Mouse (Mus musculus): ENCODE results near the gene Gm10643. TPM values are rescaled to one million over a fixed set of nuclear protein-coding genes. Genes with fewer than 3 reads are reported as not detected.

Gene Gm10643
- 0.08 and 0.32 TPM in 2 replicates for polyA plus RNA-seq (2015; fragmentation: Nextera tagmentation; extraction: Ambion mirVana)

- peak within 1 kb of the TSS; percentile 98 for H3K4me2 ChIP-seq (ENCODE audit: low read depth, low read length)
- H3K9ac ChIP-seq (ENCODE audit: low read depth, low read length) = peak within 1 kb of the TSS; percentile 91
- H3K9me3 ChIP-seq (replicated peaks; ENCODE audit: control insufficient read depth, low read length) = no peaks in the 10 kb centered on the region
- H3K4me3 ChIP-seq (ENCODE audit: low read depth, low read length) = peak within 1 kb of the TSS; percentile 99
- H3K4me1 ChIP-seq (ENCODE audit: control insufficient read depth, low read depth, low read length) = peaks cover 24% of the 10 kb centered on the region
- H3K27ac ChIP-seq (ENCODE audit: low read length) = peak within 1 kb of the TSS; percentile 99
- no peaks in the 10 kb centered on the region for H3K36me3 ChIP-seq (ENCODE audit: control insufficient read depth, insufficient read depth)
- WGBS (ENCODE audit: insufficient replicate concordance) = 76% methylated on average over 1 of the region's 1 CpGs
- no peak for ATAC-seq (ENCODE audit: low read depth)
- no peaks in the 10 kb centered on the region for H3K27me3 ChIP-seq (ENCODE audit: control insufficient read depth, insufficient read depth, low read depth, low read length)
Measured at GRCm38 (mm10) chr8:84065037-84065436, at the start of gene Gm10643. TSS of gene Gm10643 (minus strand) at chr8:84065137.

- H3K27me3 ChIP-seq (ENCODE audit: control insufficient read depth, insufficient read depth, low read depth, low read length) = no peaks in the 10 kb centered on the region
- peaks cover 17% of the 10 kb centered on the region for H3K4me1 ChIP-seq (ENCODE audit: control insufficient read depth, low read depth, low read length)
- WGBS (ENCODE audit: insufficient replicate concordance) = 77% methylated on average over 6 of the region's 6 CpGs
- no peak overlapping the region for H3K4me2 ChIP-seq (ENCODE audit: low read depth, low read length)
- H3K27ac ChIP-seq (ENCODE audit: low read length) = no peak overlapping the region
- H3K9me3 ChIP-seq (replicated peaks; ENCODE audit: control insufficient read depth, low read length) = no peaks in the 10 kb centered on the region
- H3K36me3 ChIP-seq (ENCODE audit: control insufficient read depth, insufficient read depth) = no peaks in the 10 kb centered on the region
- no peak overlapping the region for H3K4me3 ChIP-seq (ENCODE audit: low read depth, low read length)
- no peak for ATAC-seq (ENCODE audit: low read depth)
- H3K9ac ChIP-seq (ENCODE audit: low read depth, low read length) = no peak overlapping the region
Measured at GRCm38 (mm10) chr8:84106216-84107040, 41.5 kb upstream of the Gm10643 start.

- Histone ChIP-seq H3K9ac (ENCODE audit: low read depth, low read length) (no peak overlapping the region), H3K4me2 (ENCODE audit: low read depth, low read length) (peak overlapping the region; percentile 93; the same call in 1 of the 2 replicates)
- WGBS (ENCODE audit: insufficient replicate concordance) = 63% methylated on average over 2 of the region's 2 CpGs
Measured at GRCm38 (mm10) chr8:84105676-84106075, 40.7 kb upstream of the Gm10643 start.

GRCm38 (mm10) chr8:84104697-84105609 is 40.0 kb upstream of the Gm10643 start, which contains the start of gene Dcaf15:
TSS of gene Dcaf15 (minus strand) at chr8:84104768.
- H3K9me3 ChIP-seq (replicated peaks; ENCODE audit: control insufficient read depth, low read length) = no peaks in the 10 kb centered on the region
- peak; percentile 96 for ATAC-seq (ENCODE audit: low read depth)
- no peaks in the 10 kb centered on the region for H3K27me3 ChIP-seq (ENCODE audit: control insufficient read depth, insufficient read depth, low read depth, low read length)
- peak within 1 kb of the TSS; percentile 86 for H3K9ac ChIP-seq (ENCODE audit: low read depth, low read length)
- H3K27ac ChIP-seq (ENCODE audit: low read length) = peak within 1 kb of the TSS; percentile 78
- peak within 1 kb of the TSS; percentile 93 for H3K4me2 ChIP-seq (ENCODE audit: low read depth, low read length)
- peak within 1 kb of the TSS; percentile 84 for H3K4me3 ChIP-seq (ENCODE audit: low read depth, low read length)
- H3K4me1 ChIP-seq (ENCODE audit: control insufficient read depth, low read depth, low read length) = peaks cover 17% of the 10 kb centered on the region
- no peaks in the 10 kb centered on the region for H3K36me3 ChIP-seq (ENCODE audit: control insufficient read depth, insufficient read depth)
- WGBS (ENCODE audit: insufficient replicate concordance) = 8% methylated on average over 42 of the region's 42 CpGs

More at GRCm38 (mm10) chr8:84105676-84106075, 40.7 kb upstream of the Gm10643 start:
- no peak for ATAC-seq (ENCODE audit: low read depth)
- no peak overlapping the region for H3K27ac ChIP-seq (ENCODE audit: low read length)
- H3K36me3 ChIP-seq (ENCODE audit: control insufficient read depth, insufficient read depth) = no peaks in the 10 kb centered on the region
- H3K27me3 ChIP-seq (ENCODE audit: control insufficient read depth, insufficient read depth, low read depth, low read length) = no peaks in the 10 kb centered on the region
- no peak overlapping the region for H3K4me3 ChIP-seq (ENCODE audit: low read depth, low read length)
- no peaks in the 10 kb centered on the region for H3K9me3 ChIP-seq (replicated peaks; ENCODE audit: control insufficient read depth, low read length)
- H3K4me1 ChIP-seq (ENCODE audit: control insufficient read depth, low read depth, low read length) = peaks cover 17% of the 10 kb centered on the region

GRCm38 (mm10) chr8:84104221-84104620 is 39.3 kb upstream of the Gm10643 start:
- Histone ChIP-seq H3K4me1 (ENCODE audit: control insufficient read depth, low read depth, low read length) (peaks cover 17% of the 10 kb centered on the region), H3K27ac (ENCODE audit: low read length) (peak overlapping the region; percentile 78), H3K9me3 (replicated peaks; ENCODE audit: control insufficient read depth, low read length) (no peaks in the 10 kb centered on the region), H3K4me3 (ENCODE audit: low read depth, low read length) (peak overlapping the region; percentile 84), H3K9ac (ENCODE audit: low read depth, low read length) (peak overlapping the region; percentile 86), H3K27me3 (ENCODE audit: control insufficient read depth, insufficient read depth, low read depth, low read length) (no peaks in the 10 kb centered on the region), H3K36me3 (ENCODE audit: control insufficient read depth, insufficient read depth) (no peaks in the 10 kb centered on the region), H3K4me2 (ENCODE audit: low read depth, low read length) (peak overlapping the region; percentile 83)
- peak; percentile 68 for ATAC-seq (ENCODE audit: low read depth)
- WGBS (ENCODE audit: insufficient replicate concordance) = 1% methylated on average over 22 of the region's 29 CpGs

- ATAC-seq (ENCODE audit: low read depth) = no peak
- Histone ChIP-seq H3K4me1 (ENCODE audit: control insufficient read depth, low read depth, low read length) (peaks cover 17% of the 10 kb centered on the region), H3K36me3 (ENCODE audit: control insufficient read depth, insufficient read depth) (peaks cover under 1% of the 10 kb centered on the region; the same call in 1 of the 2 replicates), H3K27ac (ENCODE audit: low read length) (no peak overlapping the region), H3K4me3 (ENCODE audit: low read depth, low read length) (peak overlapping the region; percentile 84), H3K9ac (ENCODE audit: low read depth, low read length) (peak overlapping the region; percentile 86), H3K4me2 (ENCODE audit: low read depth, low read length) (peak overlapping the region; percentile 83), H3K9me3 (replicated peaks; ENCODE audit: control insufficient read depth, low read length) (no peaks in the 10 kb centered on the region), H3K27me3 (ENCODE audit: control insufficient read depth, insufficient read depth, low read depth, low read length) (no peaks in the 10 kb centered on the region)
- 36% methylated on average over 3 of the region's 3 CpGs for WGBS (ENCODE audit: insufficient replicate concordance)
Measured at GRCm38 (mm10) chr8:84103601-84104000, 38.7 kb upstream of the Gm10643 start.

GRCm38 (mm10) chr8:84101476-84102270 is 36.7 kb upstream of the Gm10643 start:
- H3K4me1 ChIP-seq (ENCODE audit: control insufficient read depth, low read depth, low read length) = peaks cover 17% of the 10 kb centered on the region
- H3K9me3 ChIP-seq (replicated peaks; ENCODE audit: control insufficient read depth, low read length) = no peaks in the 10 kb centered on the region
- no peaks in the 10 kb centered on the region for H3K27me3 ChIP-seq (ENCODE audit: control insufficient read depth, insufficient read depth, low read depth, low read length)
- WGBS (ENCODE audit: insufficient replicate concordance) = 82% methylated on average over 25 of the region's 25 CpGs
- no peak overlapping the region for H3K4me3 ChIP-seq (ENCODE audit: low read depth, low read length)
- H3K4me2 ChIP-seq (ENCODE audit: low read depth, low read length) = no peak overlapping the region
- H3K27ac ChIP-seq (ENCODE audit: low read length) = no peak overlapping the region
- ATAC-seq (ENCODE audit: low read depth) = no peak
- no peak overlapping the region for H3K9ac ChIP-seq (ENCODE audit: low read depth, low read length)
- peaks cover 18% of the 10 kb centered on the region for H3K36me3 ChIP-seq (ENCODE audit: control insufficient read depth, insufficient read depth)

GRCm38 (mm10) chr8:84098376-84098775 is 33.4 kb upstream of the Gm10643 start:
- H3K4me2 ChIP-seq (ENCODE audit: low read depth, low read length) = no peak overlapping the region
- H3K9ac ChIP-seq (ENCODE audit: low read depth, low read length) = no peak overlapping the region
- 83% methylated on average over 7 of the region's 7 CpGs for WGBS (ENCODE audit: insufficient replicate concordance)
- peaks cover 24% of the 10 kb centered on the region for H3K36me3 ChIP-seq (ENCODE audit: control insufficient read depth, insufficient read depth)
- H3K27me3 ChIP-seq (ENCODE audit: control insufficient read depth, insufficient read depth, low read depth, low read length) = no peaks in the 10 kb centered on the region
- no peak overlapping the region for H3K4me3 ChIP-seq (ENCODE audit: low read depth, low read length)
- no peak for ATAC-seq (ENCODE audit: low read depth)
- H3K4me1 ChIP-seq (ENCODE audit: control insufficient read depth, low read depth, low read length) = peaks cover 2% of the 10 kb centered on the region; the same call in 1 of the 2 replicates
- H3K9me3 ChIP-seq (replicated peaks; ENCODE audit: control insufficient read depth, low read length) = no peaks in the 10 kb centered on the region
- no peak overlapping the region for H3K27ac ChIP-seq (ENCODE audit: low read length)

All from liver, embryonic 16.5 days (tissue).